Mouse (Mus musculus) spleen, postnatal 36 days (tissue): ENCODE results near the gene Dmtf1.

Experiments used
- DNase-seq, 2 experiments: peaks; one replicate each; pipeline ENCODE4 v3.0.0; 2022; ENCODE audit warnings: low spot score in 2 of 2, mixed read lengths in 1 of 2

Gene Dmtf1

DNA sequence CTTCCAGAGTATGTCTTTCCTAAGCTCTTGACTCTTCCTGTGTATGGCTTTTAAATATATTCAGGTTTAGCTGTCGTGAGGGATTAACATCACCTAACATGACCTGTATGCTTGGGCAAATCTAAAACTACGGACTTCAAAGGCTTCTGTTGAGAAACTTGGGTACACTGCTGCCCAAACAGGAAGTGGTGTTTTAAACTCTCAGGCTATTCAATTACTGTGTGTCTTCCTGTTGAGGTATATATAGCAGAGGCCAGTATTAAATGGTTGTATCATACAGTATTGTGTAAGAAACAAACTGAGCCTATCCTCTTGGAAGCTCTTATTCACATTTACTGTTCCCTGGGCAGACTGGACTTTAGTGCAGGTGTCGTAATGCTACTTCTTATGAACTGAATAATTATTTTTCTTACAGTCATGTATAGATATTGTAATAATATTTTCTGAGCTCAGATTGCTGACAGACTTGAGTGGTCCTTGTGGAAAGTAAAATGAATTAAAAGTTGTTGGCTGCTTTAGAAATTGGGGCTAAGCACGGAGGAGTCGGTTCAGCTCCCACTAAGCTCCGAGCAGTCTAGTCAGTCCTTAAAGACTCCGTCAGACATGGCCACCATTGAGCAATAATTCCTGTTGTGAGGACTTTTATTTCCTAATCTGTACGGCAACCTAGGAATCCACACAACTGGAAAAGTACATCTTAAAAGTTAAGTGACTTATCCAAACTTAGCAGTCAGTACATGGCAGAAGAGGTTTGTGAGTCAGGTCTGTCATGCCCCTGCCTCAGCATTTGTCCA lies 54.1 kb downstream of the Dmtf1 start:
- peak; percentile 43 to 48 for DNase-seq

DNA sequence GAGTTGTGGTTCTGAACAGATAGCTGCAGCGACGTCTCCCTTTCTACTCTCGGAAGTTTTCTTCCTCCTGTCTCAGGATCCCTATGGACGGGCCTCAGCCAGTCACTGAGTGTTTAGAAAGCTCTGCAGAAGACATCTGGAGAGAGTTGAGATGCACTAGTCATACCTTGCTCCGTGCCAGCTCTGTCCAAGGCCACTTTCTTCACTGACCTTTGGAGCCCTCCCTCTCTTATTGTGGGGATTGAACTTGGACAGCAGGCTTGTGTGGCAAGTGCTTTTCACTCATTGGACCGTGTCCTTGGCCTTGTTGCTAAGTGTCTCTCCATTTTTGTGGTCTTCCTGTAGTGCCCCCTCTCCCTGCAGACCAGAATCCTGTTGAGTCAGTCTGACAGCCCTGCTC lies 54.8 kb downstream of the Dmtf1 start:
- DNase-seq: no peak

DNA sequence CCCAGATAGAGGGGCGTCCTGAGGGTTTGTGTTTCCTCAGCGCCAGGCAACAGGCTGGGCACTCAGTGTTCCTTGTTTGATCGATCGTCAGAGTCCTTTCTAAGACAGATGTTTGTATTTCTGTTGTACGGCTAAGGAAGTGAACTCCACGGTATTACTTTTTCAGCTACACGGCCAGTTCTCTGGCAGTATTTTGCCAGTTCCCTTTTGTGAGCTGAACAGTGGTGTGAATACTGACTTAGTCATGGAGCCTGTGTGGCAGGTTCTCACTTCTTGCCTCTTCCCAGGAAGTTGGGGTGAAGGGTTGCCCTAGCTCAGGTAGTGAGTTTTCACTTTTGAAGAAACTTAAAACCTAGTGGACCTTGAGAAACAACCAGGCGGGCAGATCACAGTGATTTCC lies 57.6 kb downstream of the Dmtf1 start:
- DNase-seq: peak; percentile 34 to 37

DNA sequence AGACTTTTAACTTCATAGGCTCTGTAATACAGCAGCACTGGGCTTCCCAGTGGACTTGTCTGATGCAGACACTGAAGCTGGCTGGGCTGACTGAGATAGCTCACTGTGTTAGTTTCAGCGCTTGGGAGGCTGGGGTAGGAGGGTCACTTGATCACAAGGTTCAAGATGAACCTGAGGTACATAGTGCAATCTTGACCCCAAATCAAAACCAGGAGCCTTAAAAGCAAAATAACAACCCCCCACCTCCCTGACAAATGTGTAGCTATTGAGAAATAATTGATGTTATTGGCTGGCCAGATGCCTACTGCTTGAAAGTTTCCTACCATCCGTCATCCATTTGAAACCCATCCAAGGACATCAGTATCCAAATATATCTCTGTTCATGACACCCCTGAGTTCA lies 58.9 kb downstream of the Dmtf1 start:
- DNase-seq: no peak

DNA sequence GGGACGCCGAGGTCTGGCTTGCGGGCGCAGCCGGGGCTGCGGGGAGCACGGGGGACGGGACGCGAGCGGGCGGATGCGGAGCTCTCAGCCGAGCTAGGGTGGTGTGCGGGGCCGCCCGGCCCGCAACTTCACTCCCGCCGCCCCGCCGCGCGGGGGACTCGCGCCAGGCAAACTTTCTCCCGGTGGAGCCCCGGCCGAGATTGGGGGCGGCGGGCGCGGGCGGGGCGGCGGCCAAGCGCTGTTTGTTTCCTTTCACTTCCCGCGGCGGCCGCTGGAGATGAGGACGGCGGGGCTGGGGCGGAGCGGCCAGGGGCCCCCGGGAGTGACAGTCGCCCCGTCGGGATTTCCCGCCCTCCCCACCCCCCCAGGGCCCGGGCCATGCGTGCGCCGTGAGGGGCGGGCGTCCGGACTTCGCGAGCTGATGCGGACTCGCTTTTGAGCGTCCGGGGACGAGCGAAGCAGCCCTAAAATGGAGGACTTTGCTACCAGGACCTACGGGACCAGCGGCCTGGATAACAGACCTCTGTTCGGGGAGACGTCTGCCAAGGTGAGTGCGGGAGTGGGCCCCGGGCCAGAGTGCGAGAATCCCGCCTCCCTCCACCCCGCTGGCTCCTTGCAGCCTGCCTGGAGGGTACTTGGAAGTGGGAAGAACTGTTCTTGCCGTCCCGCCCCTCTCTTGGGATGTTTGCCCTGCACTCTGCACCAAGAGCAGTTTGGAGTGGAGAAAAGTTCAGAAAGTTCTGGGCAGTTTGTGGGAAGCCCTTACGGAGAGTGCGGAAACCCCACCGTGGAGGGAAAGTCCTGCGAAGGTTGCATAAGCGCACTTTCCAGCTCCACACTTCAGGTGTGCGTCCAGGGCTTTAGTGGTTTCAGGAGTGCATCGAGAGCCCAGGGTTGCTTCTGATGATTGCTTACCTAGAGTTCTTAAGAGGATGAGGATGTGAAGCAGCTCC lies 60.5 kb downstream of the Dmtf1 start:
- peak; percentile 64 to 66 for DNase-seq

DNA sequence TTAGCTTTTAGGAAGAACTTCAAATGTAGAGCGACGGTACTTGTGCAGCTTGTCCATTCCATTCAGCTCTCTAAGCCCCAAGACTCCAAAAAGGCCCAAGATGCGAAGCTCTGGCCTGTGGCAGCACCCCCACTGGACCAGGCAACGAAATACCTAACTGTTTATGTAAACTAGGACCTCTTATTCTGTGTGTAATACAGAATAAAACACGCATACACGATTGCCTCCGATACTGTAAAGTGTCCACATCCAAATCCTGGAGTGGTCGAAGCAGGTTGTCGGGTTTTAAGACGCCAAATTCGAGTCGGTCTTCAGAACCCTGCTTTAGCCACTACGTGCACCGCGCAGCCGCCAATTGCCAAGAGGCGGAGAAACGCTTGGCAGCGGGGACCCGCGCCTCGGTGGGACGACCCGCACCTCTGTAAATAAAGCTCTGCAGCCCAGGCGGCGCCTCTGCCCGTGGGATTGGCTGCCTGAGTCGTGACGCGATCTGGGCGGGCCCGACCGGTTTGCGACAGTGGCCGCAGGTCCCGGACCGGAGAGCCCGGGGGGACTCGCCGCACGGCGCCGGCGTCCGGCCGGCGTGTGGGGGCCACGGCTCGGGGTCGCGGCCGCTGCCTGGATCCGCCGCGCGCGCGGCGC lies 61.2 kb downstream of the Dmtf1 start, which contains the start of gene Tmem243:
Gene Tmem243, plus strand, starts transcription at position 462 of the 642 bp plus-strand sequence.
- peak; percentile 91 to 92 for DNase-seq

DNA sequence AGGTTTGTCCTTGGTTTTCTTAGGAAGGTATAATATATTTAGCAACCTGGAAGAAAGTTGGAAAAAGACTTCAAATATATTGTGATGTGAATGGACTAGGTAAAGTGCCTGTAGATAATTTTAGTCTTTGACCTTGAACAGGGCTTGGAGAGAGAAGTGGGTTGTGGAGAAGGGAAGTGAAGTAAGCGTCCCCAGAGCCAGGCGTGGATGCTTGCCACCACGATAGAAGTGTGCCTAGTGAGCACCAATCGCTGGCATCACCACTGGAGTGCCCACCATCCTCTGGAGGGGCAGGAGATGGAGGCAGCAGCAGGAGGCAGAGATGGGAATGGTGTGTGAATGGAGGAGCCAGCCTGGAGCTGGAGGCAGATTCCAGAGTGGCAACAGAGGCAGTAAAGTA lies 68.1 kb downstream of the Dmtf1 start:
- DNase-seq: no peak

DNA sequence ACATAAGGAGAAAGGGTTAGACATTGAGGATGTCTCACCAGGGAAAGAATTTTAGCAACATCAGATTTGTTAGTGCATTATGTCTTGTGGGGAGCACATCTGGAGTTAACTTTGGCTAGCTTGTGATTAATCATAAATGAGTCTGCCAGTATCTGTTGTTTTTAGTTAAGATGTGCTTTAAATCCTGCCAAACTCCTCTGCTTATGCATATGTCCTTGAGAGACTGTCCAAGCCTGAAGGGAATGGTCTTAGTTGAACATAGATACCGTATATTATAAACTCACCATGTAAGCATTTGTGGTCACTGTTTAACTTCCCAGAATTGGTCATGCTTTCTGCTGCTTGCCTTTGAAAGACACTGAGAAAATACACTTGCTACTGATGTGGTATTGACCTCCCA lies 68.9 kb downstream of the Dmtf1 start:
- no peak for DNase-seq

DNA sequence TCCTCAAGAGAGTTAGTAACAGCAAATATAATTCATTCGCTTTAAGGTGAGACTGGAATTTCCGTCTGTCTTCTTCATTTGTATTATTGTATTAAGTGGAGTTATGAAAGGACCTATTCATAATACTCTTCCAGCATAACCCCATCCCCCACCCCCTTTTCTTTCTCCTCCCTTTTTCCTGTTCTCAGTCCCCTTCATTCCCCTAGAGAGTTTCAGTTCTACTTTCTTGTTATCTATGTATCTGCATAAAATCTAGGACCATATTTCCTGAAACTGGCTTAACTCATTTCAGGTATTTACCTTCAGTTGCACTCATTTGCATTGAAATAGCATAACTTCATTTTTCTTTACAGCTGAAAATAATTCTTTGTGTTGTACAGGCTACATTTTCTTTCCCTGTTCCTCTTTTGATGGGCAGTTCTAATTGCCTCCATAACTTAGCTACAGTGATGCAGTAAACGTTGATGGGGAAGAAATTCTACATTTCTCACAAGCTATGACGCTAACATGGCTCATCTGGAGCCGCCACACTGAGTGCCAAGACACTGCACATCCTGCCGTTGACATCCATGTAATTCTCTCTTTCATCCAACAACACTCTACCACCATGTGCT lies 71.0 kb downstream of the Dmtf1 start:
- no peak for DNase-seq

DNA sequence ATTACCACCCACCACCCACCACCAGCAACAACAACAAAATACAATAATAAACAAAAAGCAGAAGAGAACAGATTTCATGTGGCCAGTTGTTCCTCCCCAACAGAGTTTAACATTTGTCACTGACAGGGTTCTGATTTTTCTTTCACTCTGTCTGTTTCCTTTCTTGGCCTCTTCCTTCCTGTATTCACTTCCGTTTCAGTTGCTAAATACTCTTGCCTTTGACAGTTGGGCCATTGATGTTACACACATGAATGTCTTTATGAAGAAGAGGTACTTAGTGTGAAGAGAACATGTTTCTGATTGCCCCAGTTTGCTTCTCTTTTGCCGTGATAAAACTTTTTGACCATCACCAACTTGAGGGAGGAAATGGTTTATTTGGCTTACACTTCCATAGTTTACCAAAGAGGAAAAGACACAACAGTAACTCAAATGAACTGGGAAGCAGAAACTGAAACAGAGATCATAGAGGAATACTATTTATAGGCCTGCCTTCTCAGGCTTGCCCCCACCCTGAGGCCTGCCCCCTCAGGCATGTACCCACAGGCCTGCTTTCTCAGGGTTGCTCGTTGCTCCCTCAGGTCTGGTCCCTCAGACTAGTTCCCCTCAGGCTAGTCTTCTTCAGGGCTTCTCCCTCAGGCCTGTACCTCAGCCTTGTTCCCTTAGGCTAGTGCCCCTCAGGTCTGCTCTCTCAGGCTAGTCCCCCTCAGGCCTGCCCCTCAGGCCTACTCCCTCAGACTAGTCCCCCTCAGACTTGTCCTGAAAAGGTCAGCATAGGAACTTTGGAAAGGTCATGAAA lies 74.5 kb downstream of the Dmtf1 start:
- DNase-seq: peak; percentile 81 to 82

DNA sequence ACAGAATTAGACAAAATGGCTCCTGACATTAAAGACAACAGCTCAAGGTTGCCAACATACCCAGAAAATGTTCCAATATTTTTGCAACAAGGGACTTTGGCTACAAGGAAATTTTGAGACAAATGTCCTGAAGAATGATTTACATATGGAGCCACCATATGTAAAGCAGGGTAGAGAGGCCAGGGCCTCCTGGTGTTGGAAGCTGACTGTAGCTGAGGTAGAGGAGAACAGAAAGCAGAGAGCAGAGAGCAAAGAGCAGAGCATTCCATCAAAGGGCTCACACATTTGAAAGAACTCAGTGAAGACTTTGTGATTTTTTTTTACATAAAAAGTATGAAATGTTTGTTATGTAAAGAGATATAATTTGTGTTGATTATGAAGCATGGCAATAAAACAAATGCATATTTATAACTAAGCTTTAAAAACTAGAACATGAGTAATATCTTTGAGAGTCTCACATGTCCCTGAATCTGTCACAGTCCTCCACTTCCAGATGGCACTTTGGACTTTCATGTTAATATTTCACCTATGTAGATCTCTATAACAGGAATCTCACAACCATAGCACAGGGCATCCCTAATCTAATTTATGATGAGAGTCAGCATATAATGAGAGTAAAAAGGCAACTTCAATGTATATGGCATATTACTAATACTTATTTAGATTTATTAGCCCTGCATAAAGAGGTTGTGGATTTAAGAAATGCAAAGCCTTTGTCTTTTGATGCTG lies 81.6 kb downstream of the Dmtf1 start:
- no peak for DNase-seq

DNA sequence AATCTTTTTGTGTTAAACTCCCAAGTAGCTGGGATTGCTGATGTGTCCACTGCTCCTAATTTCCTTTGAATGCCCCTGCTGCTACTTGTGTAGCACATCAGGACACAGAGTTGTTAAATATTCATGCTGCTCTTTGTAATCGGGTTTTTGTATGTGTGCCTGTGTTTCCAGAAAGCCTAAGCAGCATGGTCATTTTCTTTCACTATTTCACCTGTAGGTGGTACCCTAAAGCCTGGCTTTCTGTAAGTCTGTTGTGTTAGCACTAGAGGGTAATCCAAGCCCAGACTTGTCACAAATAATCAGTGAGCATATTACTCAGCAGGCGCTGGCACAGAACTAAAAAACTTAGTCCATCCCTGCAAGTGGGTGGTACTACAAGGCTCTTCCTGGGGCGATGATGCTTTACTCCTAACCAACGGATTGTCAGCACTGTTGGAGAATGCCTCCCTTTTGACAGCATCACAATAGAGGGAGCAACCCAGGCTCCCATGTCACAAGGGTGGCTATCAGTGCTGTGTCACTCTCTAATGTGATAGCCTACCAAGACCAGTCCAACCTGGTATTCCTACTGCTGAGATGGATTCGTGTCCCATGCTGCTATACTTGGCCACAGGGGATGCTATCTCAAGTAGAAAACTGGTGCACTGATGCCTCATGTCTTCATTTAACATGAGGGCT lies 88.3 kb downstream of the Dmtf1 start:
- peak; percentile 59 to 71 for DNase-seq

DNA sequence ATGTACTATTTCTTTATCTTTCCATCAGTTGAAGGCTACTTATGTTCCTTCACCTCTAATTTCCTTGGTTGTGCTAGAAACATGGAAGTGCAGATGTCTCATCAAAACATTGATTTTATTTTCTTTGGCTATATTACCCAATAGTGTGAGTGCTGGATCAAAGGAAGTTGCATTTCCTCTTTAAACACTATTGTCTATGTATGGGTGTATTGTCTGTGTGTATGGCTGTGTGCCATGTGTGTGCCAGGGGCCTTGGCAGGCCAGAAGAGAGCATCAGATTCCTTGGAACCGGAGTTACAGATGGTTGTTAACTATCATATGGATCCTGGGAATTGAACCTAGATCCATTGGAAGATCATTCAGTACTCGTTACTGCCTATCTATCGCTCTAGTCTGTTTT lies 90.2 kb downstream of the Dmtf1 start:
- DNase-seq: no peak

DNA sequence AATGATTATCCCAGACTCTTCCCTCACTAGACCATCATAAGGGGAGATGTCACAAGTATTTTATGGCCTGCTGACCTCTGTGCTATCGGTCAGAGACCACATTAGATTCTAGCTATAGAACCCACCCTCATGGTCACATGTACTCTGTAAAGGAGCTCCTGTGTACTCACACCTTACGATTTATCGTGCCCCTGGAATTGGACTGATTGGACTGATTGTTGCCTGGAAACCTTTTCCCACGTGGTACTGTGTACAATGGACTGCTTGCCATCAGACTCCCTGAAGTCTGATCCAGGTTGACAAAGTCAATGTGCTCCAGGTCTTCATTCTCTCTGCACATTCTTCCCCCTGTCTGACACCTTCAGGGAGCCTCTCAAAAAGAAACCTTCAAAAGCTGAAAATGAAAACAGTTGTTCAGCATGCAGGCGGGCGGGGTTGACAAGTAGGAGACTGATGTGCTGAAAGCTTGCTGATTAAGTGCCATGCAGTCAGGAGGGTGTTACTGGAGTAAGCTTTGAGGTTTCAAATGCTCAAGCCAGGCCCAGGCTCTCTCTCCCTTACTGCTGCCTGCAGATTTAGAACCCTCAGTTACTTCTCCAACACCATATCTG lies 91.9 kb downstream of the Dmtf1 start:
- no peak for DNase-seq

DNA sequence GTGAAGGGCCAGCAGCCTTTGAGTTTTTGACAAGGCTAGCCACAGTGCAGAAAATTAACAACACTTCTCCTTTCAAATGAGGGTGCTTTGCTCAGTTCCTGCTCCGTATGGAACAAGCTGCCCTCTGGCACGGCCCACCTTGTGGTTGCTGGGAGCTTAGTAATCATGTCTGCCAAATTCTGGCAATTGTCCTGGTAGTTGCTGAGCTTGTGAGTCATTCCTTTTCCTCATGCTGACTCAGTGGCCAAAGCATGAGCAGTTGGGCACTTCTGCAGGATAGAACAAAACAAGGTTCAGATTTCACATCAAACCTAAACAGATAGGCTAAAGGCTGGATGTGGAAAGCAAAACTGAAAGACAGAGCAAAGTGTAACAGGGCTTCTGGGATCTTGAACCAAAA lies 92.7 kb downstream of the Dmtf1 start:
- no peak for DNase-seq
